In the genomic region with DNA sequence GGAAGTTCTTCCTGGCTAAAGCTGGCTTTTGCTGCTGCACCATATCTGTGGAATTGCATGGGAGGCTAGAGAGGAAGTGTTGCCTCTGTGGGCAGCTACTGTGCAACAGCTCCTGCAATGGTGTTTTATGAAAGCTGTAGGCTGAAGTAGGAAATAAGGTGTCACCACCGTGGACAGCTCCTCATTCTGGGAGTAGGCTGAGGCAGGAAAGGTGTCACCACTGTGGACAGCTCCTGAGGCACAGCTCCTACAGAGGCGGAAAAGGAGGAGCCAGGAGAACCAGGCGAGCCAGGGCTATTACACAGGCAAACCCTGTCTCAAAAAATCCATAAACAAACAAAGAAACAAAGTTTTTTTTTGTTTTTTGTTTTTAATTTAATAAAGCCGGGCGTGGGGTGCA, we compare ENCODE assay signal across 31 mouse cellular contexts. TPM values are rescaled to one million over a fixed set of nuclear protein-coding genes. Genes with fewer than 3 reads are reported as not detected.
A peak's percentile ranks its signal among the peaks of the same experiment; 100 is the strongest.
DNase-seq lines count a peak whose midpoint lies in the region; ATAC-seq and TF ChIP-seq lines count a peak whose summit lies in the region.
"Had no signal": no experiment of that assay in that cellular context is flagged by ENCODE, and none has a peak within 500 bp of the region (broad histone marks: within the 10 kb centered on the region; RNA-seq: fewer than 3 reads in every experiment).

No protein-coding gene starts in this region.

- H3K4me3 ChIP-seq in liver, embryonic 14.5 days (ENCODE audit: insufficient read depth in 1 of 2, low read depth in 2 of 2, low read length in 2 of 2): no peak overlapping the region
- H3K4me3 ChIP-seq in liver, embryonic 11.5 days (ENCODE audit: low read depth, low read length): no peak overlapping the region
- H3K4me3 ChIP-seq in forebrain, embryonic 14.5 days (ENCODE audit: low read depth, low read length): no peak overlapping the region
- H3K4me3 ChIP-seq in embryonic facial prominence, embryonic 10.5 days: no peak overlapping the region
- H3K4me3 ChIP-seq: embryonic facial prominence, embryonic 12.5 days; embryonic facial prominence, embryonic 15.5 days; forebrain, embryonic 15.5 days; gastrocnemius, adult 2 months; heart, embryonic 12.5 days; heart, embryonic 15.5 days; hindbrain, embryonic 10.5 days; hindbrain, embryonic 13.5 days had no signal

- H3K4me2 ChIP-seq in liver, embryonic 14.5 days (ENCODE audit: low read depth): no peak overlapping the region
- H3K4me2 ChIP-seq in liver, embryonic 11.5 days: no peak overlapping the region
- H3K4me2 ChIP-seq in forebrain, embryonic 14.5 days (ENCODE audit: low read length): no peak overlapping the region
- H3K4me2 ChIP-seq: embryonic facial prominence, embryonic 12.5 days; embryonic facial prominence, embryonic 15.5 days; forebrain, embryonic 15.5 days; heart, embryonic 12.5 days; heart, embryonic 15.5 days; hindbrain, embryonic 13.5 days had no signal

- H3K9me3 ChIP-seq in liver, embryonic 14.5 days (ENCODE audit: control insufficient read depth, low read length): no peaks in the 10 kb centered on the region
- H3K9me3 ChIP-seq in liver, embryonic 11.5 days (ENCODE audit: control insufficient read depth, low read length): no peaks in the 10 kb centered on the region
- H3K9me3 ChIP-seq in forebrain, embryonic 14.5 days (replicated peaks; ENCODE audit: control insufficient read depth, low read length): no peaks in the 10 kb centered on the region
- H3K9me3 ChIP-seq in embryonic facial prominence, embryonic 10.5 days: no peaks in the 10 kb centered on the region
- H3K9me3 ChIP-seq: embryonic facial prominence, embryonic 12.5 days; embryonic facial prominence, embryonic 15.5 days; forebrain, embryonic 15.5 days; heart, embryonic 15.5 days; hindbrain, embryonic 10.5 days; hindbrain, embryonic 13.5 days had no signal

- TF ChIP-seq CTCF in liver, embryonic 14.5 days (IDR thresholded peaks at IDR 0.05; ENCODE audit: low read depth): no peak

- no peak overlapping the region for H3K27ac ChIP-seq in liver, embryonic 14.5 days
- no peak overlapping the region for H3K27ac ChIP-seq in liver, embryonic 11.5 days (ENCODE audit: low read depth, low read length)
- no peak overlapping the region for H3K27ac ChIP-seq in forebrain, embryonic 14.5 days (ENCODE audit: low read depth, low read length)
- no peak overlapping the region for H3K27ac ChIP-seq in embryonic facial prominence, embryonic 10.5 days (replicated peaks)
- H3K27ac ChIP-seq: embryonic facial prominence, embryonic 12.5 days; embryonic facial prominence, embryonic 15.5 days; forebrain, embryonic 15.5 days; gastrocnemius, adult 2 months; heart, embryonic 15.5 days; hindbrain, embryonic 10.5 days; hindbrain, embryonic 13.5 days had no signal

- no peaks in the 10 kb centered on the region for H3K36me3 ChIP-seq in liver, embryonic 14.5 days (replicated peaks; ENCODE audit: control insufficient read depth, insufficient read depth, low read depth)
- no peaks in the 10 kb centered on the region for H3K36me3 ChIP-seq in liver, embryonic 11.5 days (ENCODE audit: control insufficient read depth, insufficient read depth, low read length)
- H3K36me3 ChIP-seq in forebrain, embryonic 14.5 days (ENCODE audit: control insufficient read depth, insufficient read depth, low read length): no peaks in the 10 kb centered on the region
- no peaks in the 10 kb centered on the region for H3K36me3 ChIP-seq in embryonic facial prominence, embryonic 10.5 days (replicated peaks)
- H3K36me3 ChIP-seq: embryonic facial prominence, embryonic 12.5 days; embryonic facial prominence, embryonic 15.5 days; forebrain, embryonic 15.5 days; heart, embryonic 12.5 days; heart, embryonic 15.5 days; hindbrain, embryonic 10.5 days; hindbrain, embryonic 13.5 days had no signal

- H3K27me3 ChIP-seq in liver, embryonic 14.5 days (ENCODE audit: control insufficient read depth, insufficient read depth, low read length): no peaks in the 10 kb centered on the region
- no peaks in the 10 kb centered on the region for H3K27me3 ChIP-seq in liver, embryonic 11.5 days (replicated peaks; ENCODE audit: control insufficient read depth, insufficient read depth, low read length)
- H3K27me3 ChIP-seq in forebrain, embryonic 14.5 days (replicated peaks; ENCODE audit: control insufficient read depth, insufficient read depth, low read length): no peaks in the 10 kb centered on the region
- H3K27me3 ChIP-seq in embryonic facial prominence, embryonic 10.5 days (replicated peaks; ENCODE audit: low read depth, poor library complexity, severe bottlenecking): no peaks in the 10 kb centered on the region
- H3K27me3 ChIP-seq: embryonic facial prominence, embryonic 12.5 days; embryonic facial prominence, embryonic 15.5 days; forebrain, embryonic 15.5 days; heart, embryonic 12.5 days; heart, embryonic 15.5 days; hindbrain, embryonic 13.5 days had no signal

- no peak overlapping the region for H3K9ac ChIP-seq in liver, embryonic 14.5 days (replicated peaks)
- H3K9ac ChIP-seq in liver, embryonic 11.5 days (ENCODE audit: low read depth, low read length): no peak overlapping the region
- no peak overlapping the region for H3K9ac ChIP-seq in forebrain, embryonic 14.5 days (ENCODE audit: low read length)
- H3K9ac ChIP-seq: embryonic facial prominence, embryonic 12.5 days; embryonic facial prominence, embryonic 15.5 days; forebrain, embryonic 15.5 days; heart, embryonic 12.5 days; heart, embryonic 15.5 days; hindbrain, embryonic 13.5 days had no signal

- TF ChIP-seq EP300 in liver, embryonic 14.5 days (IDR thresholded peaks at IDR 0.05; ENCODE audit: low read depth): no peak

- no peak for ATAC-seq in liver, embryonic 14.5 days (ENCODE audit: insufficient read depth)
- no peak for ATAC-seq in liver, embryonic 11.5 days (replicated peaks; ENCODE audit: low FRiP score)
- ATAC-seq in forebrain, embryonic 14.5 days: no peak
- ATAC-seq: activated CD4-positive, CD25-positive, alpha-beta regulatory T cell, adult 4 months; CD4-positive, CD25-positive, alpha-beta regulatory T cell, adult 4 months; forebrain, embryonic 15.5 days; hindbrain, embryonic 16.5 days had no signal

- peak in 2 of 3 experiments; percentile 7 to 10 for DNase-seq in liver, embryonic 14.5 days (ENCODE audit: low read depth in 3 of 3, low spot score in 3 of 3)
- DNase-seq in liver, embryonic 11.5 days (ENCODE audit: low spot score): no peak
- DNase-seq in ES-CJ7 (ENCODE audit: low read depth, low spot score): peak; percentile 68
- peak; percentile 77 for DNase-seq in R1 (ENCODE audit: low read depth, low spot score)
- peak; percentile 26 for DNase-seq in brain, adult 2 months (ENCODE audit: low read depth, low spot score)
- no peak for DNase-seq in heart, adult 18-20 months
- DNase-seq in forebrain, embryonic 14.5 days (ENCODE audit: low spot score): no peak
- DNase-seq in embryonic facial prominence, embryonic 10.5 days (ENCODE audit: low spot score): no peak
- DNase-seq: adrenal gland, adult 8-10 months; adrenal gland, postnatal 25 days; cerebellum, adult 18-20 months; cerebellum, adult 9-10 months; cerebellum, postnatal 14 days; gastrocnemius, adult 2 months; gastrocnemius, postnatal 14 days; heart, postnatal 10 days; heart, postnatal 36 days had no signal

- 72% methylated on average over 5 of the region's 5 CpGs for WGBS in liver, embryonic 14.5 days (ENCODE audit: insufficient replicate concordance)
- 82% methylated on average over 5 of the region's 5 CpGs for WGBS in liver, embryonic 11.5 days
- WGBS in forebrain, embryonic 14.5 days: 85% methylated on average over 5 of the region's 5 CpGs
- WGBS in embryonic facial prominence, embryonic 10.5 days: 85% methylated on average over 5 of the region's 5 CpGs

- peaks cover 22 to 28% of the 10 kb centered on the region in 2 experiments for H3K4me1 ChIP-seq in liver, embryonic 14.5 days (replicated peaks; ENCODE audit: control insufficient read depth in 2 of 2, insufficient read depth in 2 of 2, low read length in 1 of 2)
- H3K4me1 ChIP-seq in liver, embryonic 11.5 days (replicated peaks; ENCODE audit: control insufficient read depth, insufficient read depth, low read length): peaks cover 3% of the 10 kb centered on the region
- no peaks in the 10 kb centered on the region for H3K4me1 ChIP-seq in forebrain, embryonic 14.5 days (ENCODE audit: control insufficient read depth, insufficient read depth, low read length)
- H3K4me1 ChIP-seq in embryonic facial prominence, embryonic 10.5 days: no peaks in the 10 kb centered on the region
- H3K4me1 ChIP-seq: embryonic facial prominence, embryonic 12.5 days; embryonic facial prominence, embryonic 15.5 days; forebrain, embryonic 15.5 days; heart, embryonic 12.5 days; heart, embryonic 15.5 days; hindbrain, embryonic 10.5 days; hindbrain, embryonic 13.5 days had no signal

RNA-seq across cellular contexts. Expression of a gene that starts 29.4 kb away (rescaled TPM):
- polyA plus RNA-seq in liver, embryonic 14.5 days (2012; rRNA removed): 3.9 and 6.1 TPM in 2 replicates
- polyA plus RNA-seq in liver, embryonic 14.5 days (2014; fragmentation: Nextera tagmentation; extraction: Ambion mirVana): 13.9 and 15.6 TPM in 2 replicates
- polyA plus RNA-seq in liver, embryonic 11.5 days (2014; fragmentation: Nextera tagmentation; extraction: Ambion mirVana): 26.3 and 29.5 TPM in 2 replicates
- 1 to 10 TPM; 7.0 to 7.8 TPM for total RNA-seq in heart, adult 18-20 months (2021)
- polyA plus RNA-seq in forebrain, embryonic 14.5 days (2014; fragmentation: Nextera tagmentation; extraction: Ambion mirVana): 18.9 and 20.0 TPM in 2 replicates
- 18.5 and 20.7 TPM in 2 replicates for polyA plus RNA-seq in embryonic facial prominence, embryonic 10.5 days (2016; fragmentation: Nextera tagmentation; extraction: Ambion mirVana)

RNA-seq across cellular contexts. Expression of a gene that starts 55.8 kb away (rescaled TPM):
- polyA plus RNA-seq in liver, embryonic 14.5 days (2012; rRNA removed): not detected in 2 replicates
- polyA plus RNA-seq in liver, embryonic 14.5 days (2014; fragmentation: Nextera tagmentation; extraction: Ambion mirVana): not detected in 2 replicates
- polyA plus RNA-seq in liver, embryonic 11.5 days (2014; fragmentation: Nextera tagmentation; extraction: Ambion mirVana): not detected in 2 replicates
- not detected for total RNA-seq in heart, adult 18-20 months (2021)
- not detected in 2 replicates for polyA plus RNA-seq in forebrain, embryonic 14.5 days (2014; fragmentation: Nextera tagmentation; extraction: Ambion mirVana)
- polyA plus RNA-seq in embryonic facial prominence, embryonic 10.5 days (2016; fragmentation: Nextera tagmentation; extraction: Ambion mirVana): not detected in 2 replicates
- total RNA-seq: adrenal gland, adult 8-10 months; adrenal gland, postnatal 25 days; ES-E14; gastrocnemius, adult 2 months; gastrocnemius, postnatal 14 days; gastrocnemius, postnatal 4 days; heart, postnatal 10 days; heart, postnatal 36 days had no signal
- polyA plus RNA-seq: activated CD4-positive, CD25-positive, alpha-beta regulatory T cell, adult 4 months; C2C12; CD4-positive, CD25-positive, alpha-beta regulatory T cell, adult 4 months; embryonic facial prominence, embryonic 12.5 days; embryonic facial prominence, embryonic 15.5 days; forebrain, embryonic 11.5 days; forebrain, embryonic 15.5 days; heart, embryonic 12.5 days; heart, embryonic 15.5 days; hindbrain, embryonic 10.5 days; hindbrain, embryonic 13.5 days; hindbrain, embryonic 16.5 days had no signal

Comparison
In these comparisons a context has a peak if more than half of its experiments do, and no peak if none do; other contexts are left out.
1. DNase-seq: peak in liver, embryonic 14.5 days (2 of 3), ES-CJ7 (single experiment), R1 (single experiment) and brain, adult 2 months (single experiment); none in liver, embryonic 11.5 days (single experiment), heart, adult 18-20 months (0 of 2), forebrain, embryonic 14.5 days (single experiment) and embryonic facial prominence, embryonic 10.5 days (single experiment).